Mouse (Mus musculus): ENCODE results near the gene Arhgef17.

GRCm38 (mm10) chr7:100862828-100863638, 68.9 kb downstream of the Arhgef17 start, which contains the start of gene Relt:
- peak; percentile 85 for TF ChIP-seq CTCF (IDR thresholded peaks at IDR 0.05; ENCODE audit: borderline replicate concordance, extremely low read depth, insufficient read depth, insufficient read length)
- peak; percentile 98 for TF ChIP-seq POLR2A (IDR thresholded peaks at IDR 0.05; ENCODE audit: borderline replicate concordance, extremely low read depth, insufficient read depth, insufficient read length, poor library complexity, severe bottlenecking)

All from brain, embryonic 14.5 days (tissue).